Mouse (Mus musculus) cerebellum, adult 11-12 months (tissue): ENCODE data around the gene Wtip.
A peak's percentile ranks its signal among the peaks of the same experiment; 100 is the strongest.
"Not testable (repeated sequence)": the region's sequence is repeated elsewhere in the genome, so short reads cannot be mapped to it uniquely, and the experiment has no call there.

Experiments
- DNase-seq: peaks from one replicate; pipeline ENCODE4 v3.0.0; 2022

Wtip gene

DNA sequence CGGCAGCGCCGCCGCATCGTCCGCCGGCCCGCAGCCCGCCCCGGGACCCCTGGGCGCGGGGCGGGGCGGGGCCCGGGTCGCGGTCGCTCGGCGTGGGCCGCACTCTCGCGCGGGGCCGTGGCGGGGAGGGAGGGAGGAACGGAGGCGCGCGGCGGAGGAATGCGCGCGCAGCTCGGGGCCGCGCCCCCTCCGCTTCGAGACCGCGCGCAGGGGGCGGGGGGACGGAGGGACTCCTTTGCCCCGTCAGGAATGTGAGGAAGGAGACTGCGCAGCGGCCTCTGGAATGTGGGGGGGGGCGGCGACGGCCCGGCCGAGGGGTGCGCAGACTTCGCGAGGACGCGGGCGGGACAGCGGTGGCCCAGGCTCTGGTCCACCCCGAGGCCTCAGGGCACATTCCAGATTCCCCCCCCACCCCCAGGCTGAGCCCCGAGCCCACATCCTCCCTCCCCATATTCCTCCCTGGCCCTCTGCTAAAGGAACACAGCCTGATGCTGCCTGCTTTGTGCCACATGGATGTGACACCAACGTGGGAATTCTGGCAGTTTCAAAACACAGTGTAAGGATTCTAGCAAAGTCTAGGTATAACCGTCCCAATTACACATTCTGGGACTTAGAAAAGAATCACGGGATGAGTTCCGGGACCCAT lies at the start of gene Wtip:
Wtip (minus strand) TSS at position 152 of the 646 bp plus-strand sequence.
- peak; percentile 10 for DNase-seq

DNA sequence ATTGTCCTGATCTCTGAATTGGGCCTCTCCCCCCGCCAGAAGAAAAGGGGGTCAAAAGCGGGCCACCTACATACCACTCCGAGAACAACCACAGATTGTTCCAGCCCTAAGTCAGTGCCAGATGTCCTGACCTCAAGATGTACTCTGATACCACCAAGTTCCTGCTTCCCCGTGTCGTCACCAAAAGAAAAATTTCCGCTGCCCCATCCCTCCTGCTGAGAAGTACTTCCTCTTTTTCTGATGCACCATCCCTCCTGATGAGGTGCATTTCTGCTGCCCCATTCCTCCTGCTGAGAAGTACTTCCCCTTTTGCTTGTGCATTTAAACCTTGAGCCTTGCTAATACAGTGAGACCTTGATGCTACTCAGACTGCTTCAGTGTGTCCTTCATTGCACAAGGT lies 43.2 kb upstream of the Wtip start:
- DNase-seq: not testable (repeated sequence)

DNA sequence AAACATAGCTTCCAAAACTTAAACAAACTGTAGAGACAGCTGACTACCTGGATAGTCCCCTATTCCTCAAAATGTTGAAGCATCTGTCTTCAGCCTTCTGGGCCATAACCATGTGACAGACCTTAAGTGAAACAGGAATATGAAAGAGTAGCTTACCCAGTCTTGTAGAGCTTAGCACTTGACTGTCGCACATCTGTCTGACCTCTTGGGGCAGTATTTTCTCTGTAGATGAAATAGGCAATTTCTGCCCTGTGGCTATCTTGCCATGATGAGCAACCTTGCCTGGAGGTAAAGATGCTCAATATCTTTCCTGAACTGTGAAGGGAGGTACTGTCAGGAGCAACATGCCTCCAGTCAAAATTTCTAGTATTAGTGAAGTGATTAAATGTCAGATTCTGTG lies 39.2 kb upstream of the Wtip start:
- DNase-seq: no peak

DNA sequence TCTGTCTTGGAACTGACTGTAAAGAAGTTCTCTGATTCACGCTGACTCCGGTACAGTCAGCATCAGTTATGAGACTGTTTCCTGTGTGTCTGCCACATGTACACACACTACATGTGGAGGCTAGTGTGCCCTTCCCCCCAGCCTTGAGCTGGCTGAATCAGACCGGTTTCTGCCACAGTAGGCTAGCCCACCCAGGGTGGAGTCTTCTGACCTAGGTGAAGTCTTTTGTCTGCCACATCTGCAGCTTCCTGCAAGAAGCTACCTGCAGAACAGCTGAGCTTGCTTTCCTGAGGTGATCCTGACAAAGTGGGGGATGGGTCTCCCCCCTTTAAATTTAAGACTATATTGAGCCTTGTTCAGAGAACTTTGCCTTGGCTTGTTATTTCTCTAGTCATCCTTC lies 36.4 kb upstream of the Wtip start, which contains the start of gene Uba2:
Uba2 (minus strand) TSS at position 146 of the 400 bp plus-strand sequence.
- DNase-seq: no peak

DNA sequence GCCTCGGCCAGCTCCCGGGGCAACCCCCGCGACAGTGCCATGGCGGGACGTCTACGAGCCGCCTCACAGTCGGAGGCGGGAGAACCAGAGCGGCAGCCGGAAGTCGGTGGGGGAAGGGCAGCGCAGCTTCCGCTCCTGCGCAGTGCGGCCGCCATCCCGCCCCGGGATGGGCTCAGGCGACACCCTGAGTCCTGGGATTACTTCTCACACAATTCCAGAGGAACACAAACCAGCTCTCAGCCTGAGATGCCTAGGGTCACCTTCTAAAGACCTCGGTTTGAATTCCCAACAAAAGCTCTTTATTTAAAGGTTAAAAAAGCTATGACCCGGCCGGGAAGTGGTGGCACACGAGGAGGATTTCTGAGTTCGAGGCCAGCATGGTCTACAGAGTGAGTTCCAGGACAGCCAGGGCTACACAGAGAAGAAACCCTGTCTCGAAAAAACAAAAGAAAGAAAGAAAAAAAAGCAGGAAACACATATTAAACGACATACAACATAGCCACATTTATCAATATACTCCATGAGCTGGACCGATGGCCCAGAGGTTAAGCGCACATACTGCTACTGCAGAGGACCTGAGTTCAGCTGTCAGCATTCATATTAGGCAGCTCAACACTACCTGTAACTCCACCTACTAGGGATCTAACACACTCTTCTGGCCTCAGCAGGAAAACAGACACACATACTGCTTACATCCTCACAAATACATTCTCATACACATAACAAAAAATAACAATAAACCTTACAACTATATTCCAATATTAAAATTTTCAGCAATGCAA lies 35.6 kb upstream of the Wtip start:
- peak; percentile 91 for DNase-seq

DNA sequence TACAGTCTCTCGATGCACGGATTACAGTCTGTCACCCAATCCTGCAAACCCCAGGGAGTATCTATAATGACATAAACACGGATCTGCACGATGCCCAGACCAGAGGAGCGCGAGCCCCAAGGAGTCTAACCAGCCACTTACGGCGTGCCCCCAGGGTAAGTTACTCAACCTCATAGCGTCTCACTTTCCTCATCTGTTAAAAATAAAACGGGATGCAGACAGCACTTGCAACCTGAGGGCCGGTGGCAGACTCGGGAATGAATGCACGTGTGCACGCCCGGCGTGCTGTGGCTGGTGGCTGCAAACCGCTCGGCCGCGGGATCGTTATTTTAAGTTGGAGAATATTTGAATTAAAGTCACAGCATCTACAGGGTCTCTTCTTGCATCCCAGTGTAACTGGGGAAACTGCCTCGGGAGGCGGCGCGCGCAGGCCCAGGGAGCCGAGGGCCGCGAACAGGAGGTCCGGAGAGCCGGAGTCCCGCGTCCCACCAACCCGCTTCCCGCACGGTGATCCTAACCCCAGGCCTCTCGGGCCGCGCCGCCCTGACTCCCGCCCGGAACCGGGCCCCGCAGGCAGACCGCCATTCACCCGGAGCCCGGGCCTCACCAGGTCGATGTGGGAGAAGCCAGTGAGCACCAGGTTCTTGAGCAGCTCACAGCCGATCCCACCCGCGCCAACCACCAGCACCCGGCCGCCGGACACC lies 34.9 kb upstream of the Wtip start:
- no peak for DNase-seq

DNA sequence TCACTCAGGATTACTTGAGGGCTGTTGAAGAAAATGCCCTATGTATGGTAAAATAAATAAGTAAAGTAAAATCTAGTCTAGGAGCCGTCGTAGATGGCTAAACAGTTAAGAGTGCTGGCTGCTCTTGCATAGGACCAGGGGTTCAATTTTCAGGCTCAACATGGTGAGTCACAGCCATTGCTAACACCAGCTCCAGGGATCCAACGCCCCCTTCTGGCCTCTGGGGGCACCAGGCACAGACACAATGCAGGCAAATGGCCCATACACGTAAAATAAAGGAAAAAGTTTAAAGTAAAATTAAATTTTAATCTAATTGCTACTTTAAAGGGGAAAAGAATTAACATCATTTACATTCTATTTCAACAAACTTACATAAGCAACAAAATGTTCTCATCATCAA lies 33.8 kb upstream of the Wtip start:
- DNase-seq: no peak

DNA sequence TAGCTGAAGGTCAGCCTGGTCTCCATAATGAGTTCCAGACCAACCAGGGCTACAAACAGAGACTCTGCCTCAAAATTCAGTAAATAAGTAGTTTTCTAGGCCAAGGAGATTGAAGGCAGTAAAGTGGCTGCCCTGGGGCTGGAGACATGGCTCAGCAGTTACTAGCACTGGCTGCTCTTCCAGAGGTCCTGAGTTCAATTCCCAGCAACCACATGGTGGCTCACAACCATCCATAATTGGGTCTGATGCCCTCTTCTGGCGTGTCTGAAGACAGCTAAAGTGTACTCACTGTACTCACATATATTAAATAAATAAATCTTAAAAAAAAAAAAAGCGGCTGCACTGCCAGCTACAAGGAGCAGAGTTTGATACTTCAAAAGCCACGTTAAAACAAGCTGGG lies 32.9 kb upstream of the Wtip start:
- DNase-seq: no peak

DNA sequence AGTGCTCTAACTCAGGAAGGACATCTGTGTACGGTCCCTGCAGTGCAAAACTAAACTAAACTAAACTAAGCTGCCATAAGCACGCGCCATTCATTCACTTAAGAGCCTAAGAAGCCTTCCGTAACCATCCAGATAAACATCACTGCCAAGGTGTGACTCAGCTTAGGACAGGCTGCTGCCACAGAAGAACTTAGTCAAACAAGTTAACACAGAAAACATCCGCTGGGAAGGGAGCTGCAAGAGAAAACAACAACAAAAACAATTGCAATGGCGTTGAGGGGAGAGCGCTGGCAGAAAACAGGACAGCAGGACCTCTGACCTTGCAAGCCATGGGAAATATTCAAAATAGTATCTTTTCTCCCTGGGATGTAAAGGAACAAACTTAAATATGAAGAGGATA lies 31.6 kb upstream of the Wtip start:
- DNase-seq: no peak

DNA sequence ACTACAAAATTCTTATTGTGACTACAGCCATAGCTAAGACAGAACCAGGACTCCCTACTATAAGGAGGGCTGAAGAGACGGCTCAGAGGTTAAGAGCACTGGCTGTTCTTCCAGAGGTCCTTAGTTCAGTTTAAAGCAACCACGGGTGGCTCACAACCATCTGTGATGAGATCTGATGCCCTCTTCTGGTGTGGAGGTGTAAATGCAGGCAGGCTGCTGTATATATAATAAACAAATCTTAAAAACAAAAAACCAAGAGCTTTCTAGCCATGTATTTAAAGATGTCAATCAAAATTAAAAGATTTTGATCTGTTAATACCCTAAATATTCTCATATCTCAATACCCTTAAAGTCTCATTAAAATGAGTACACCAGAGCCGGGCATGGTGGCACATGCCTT lies 26.1 kb upstream of the Wtip start:
- DNase-seq: no peak

DNA sequence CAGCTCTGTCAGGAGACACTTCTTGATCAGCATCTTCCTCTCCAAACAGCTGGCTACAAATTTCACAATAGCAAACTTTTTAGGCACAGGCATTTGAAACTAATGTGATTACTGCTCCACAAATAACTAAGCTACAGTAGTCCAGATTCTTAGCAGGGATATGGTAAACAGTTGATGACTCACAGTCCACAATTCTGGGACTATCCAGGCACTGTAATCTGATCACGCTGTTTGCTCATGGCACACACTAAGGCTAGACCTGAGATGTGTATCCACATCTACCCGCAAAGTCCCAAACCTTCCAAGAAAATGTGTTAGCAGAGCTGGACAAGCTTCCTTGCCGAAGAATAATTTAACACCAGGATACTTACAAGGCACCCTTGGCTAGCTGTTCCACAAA lies 24.9 kb upstream of the Wtip start:
- no peak for DNase-seq

DNA sequence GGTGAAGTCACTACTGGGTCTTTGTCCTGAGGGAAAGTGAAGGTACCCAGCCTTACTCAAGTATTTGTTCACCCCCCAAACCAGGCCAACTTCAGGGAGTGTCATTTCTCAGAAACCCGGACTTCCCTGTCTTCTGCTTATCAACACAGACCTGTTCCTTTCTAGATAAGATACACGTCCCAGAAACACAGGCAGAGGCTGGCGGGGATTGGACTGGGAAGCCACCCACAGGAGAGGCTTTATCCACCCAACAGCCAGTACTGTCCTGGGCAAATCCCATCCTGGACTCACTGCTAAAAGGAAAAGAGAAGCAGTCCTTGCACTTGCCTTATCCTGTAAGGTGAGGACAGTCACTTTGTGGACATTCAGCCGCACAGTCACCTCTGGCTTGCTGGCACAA lies 14.1 kb upstream of the Wtip start:
- no peak for DNase-seq

DNA sequence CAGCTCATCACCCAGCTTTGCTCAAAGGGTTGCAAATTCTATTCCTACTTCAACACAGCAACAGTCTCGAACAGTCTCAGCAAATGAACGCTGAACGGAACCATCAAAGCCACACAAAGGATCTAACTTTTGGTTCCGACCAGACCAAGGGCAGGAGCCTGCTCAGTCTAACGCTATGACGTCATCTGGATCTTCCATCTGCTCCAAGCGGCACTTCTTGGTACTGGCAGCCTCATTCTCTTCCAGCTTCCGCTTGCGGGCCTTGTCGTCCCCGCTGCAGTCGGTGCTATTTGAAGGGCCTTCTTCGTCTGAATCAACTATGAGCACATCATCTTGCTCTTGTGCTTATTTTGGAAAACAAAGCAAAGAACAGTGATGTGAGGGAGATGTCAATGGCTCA lies 8.1 kb upstream of the Wtip start:
- DNase-seq: no peak

DNA sequence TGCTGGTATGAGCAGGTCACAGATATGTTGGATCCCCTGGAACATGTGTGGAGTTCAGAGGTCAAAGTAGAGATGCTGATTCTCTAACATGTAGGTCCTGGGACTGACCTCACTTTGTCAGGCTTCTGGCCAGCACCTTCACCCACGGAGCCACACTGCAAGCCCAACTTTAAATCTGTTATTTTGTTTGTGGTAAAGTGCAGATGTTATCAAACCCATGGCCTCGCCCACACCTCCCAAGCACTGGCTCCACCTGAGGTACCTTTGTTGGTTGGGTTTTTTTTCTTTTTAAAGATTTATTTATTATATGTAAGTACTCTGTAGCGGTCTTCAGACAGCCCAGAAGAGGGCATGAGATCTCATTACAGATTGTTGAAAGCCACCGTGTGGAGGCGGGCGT lies 6.4 kb upstream of the Wtip start:
- DNase-seq: no peak

DNA sequence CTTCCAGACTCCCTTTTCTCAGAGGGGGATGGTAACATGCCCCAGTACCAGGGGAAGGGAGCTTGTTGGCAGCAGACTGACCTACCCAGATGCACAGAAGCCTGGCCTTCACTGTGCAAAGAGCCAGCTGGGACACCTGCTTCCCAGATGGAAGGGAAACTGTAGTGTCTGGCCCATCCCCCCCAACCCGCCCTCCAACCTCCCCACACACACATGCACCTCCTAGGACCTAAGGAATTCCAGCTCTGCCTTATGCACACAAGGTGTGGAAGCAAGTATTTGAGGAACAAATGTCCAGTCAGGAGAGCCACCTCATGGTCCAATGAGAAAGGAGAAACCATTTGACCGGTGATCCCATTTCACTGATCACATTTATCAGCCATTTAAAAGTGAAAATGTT lies 1.3 kb upstream of the Wtip start:
- no peak for DNase-seq

DNA sequence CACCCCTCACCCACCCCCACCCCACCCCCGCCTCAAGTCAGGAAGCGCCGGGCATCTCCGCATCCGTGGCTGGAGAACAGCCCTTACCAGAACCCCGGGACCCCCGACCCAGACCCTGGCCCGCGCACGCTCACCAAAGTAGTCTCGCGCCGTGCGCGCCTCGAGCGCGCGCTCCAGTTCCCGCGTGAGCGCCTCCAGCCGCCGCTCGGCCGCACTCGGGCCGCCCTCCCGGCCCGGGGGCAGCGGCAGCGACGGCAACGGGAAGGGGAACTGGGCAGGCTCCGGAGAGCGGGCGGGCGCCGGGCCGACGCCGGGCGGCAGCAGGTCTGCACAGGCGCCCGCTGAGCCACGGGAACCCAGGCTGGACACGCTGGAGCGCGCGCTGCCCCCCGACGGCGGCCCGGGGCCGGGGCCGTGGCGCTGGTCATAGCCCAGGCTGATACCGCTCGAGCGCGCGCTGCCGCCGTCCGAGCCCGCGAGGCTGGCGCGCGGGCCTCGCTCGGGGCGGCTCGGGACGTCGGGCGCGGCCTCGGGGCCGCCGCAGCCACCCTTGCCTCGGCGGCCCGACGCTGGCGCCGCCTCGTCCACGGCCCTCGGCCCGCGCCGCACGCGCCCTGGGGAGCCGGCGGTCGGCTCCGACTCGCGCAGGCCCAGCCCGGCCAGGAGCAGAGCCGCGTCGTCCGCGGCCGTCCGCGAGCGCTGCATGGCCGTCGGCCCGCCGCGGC lies 551 bp downstream of the Wtip start:
- no peak for DNase-seq

DNA sequence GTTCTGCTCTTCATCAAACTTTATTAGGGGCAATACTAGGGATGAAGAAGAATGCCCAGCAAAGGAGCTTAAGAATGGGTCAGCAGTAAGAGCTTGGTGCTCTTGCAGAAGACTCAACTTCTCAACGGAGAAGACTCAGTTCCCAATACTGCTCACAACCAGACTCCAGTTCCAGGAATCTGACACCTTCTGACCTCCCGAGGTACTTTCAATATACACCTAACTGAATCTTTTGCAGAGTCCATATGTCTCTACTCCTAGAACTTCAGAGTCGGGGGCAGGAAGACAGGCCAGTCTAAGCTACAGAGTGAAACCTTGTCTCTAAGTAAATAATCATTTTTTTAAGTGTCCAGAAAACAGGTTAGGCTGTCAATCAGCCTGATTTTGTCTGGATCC lies 1.1 kb downstream of the Wtip start:
- no peak for DNase-seq

DNA sequence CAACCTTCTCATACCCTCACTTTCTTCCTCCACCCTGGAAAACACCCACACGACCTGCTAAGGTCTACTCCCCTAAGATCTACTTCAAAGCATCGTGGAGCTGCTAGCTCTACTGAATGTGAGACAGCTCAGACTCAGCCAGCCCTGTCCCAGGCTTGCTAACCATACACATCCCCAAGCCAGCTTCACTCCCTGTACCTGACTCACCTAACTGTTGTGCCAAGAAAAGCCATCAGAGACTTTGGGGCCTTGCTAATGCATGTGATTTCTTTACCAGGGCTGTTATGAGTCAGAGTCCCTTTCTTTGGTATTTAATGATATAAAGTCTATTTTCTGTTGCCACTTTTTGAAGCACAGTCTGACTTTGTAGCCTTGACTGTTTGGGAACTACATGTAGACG lies 1.9 kb downstream of the Wtip start:
- no peak for DNase-seq

DNA sequence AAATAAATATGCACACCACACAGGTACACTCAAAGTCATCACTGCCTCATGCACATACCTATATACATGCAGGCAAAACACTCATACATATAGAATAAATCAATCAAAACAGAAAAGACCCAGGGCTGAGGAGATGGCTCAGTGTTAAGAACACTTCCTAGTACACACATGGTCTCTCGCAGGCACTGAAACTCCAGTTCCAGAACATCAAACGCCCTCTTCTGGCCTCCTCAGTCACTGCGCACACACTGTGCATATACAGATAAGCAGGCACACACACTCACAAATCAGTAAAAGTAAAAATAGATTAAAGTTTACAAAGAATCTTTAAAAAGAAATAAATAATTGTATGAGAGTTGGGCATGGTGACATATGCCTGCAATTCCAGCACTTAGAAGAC lies 6.8 kb downstream of the Wtip start:
- DNase-seq: no peak

DNA sequence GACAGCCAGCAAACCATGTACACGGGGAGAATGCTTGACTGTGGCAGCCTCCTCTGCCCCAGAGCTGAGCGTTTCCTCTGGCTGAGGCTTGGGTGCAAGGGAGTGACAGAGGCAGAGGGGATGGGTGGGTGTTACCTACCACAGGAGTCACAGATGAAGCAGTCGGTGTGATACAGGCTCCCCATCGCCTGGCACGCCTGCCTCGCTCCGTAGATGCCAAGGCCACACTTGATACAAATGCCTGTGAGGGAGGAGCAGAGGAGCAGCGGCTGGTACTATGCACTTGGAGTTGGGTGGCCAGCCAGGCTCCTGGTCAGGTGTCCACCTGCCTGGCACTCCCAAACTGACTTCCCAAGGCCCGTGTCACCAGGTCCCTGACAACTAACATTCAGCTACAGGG lies 7.7 kb downstream of the Wtip start:
- no peak for DNase-seq

DNA sequence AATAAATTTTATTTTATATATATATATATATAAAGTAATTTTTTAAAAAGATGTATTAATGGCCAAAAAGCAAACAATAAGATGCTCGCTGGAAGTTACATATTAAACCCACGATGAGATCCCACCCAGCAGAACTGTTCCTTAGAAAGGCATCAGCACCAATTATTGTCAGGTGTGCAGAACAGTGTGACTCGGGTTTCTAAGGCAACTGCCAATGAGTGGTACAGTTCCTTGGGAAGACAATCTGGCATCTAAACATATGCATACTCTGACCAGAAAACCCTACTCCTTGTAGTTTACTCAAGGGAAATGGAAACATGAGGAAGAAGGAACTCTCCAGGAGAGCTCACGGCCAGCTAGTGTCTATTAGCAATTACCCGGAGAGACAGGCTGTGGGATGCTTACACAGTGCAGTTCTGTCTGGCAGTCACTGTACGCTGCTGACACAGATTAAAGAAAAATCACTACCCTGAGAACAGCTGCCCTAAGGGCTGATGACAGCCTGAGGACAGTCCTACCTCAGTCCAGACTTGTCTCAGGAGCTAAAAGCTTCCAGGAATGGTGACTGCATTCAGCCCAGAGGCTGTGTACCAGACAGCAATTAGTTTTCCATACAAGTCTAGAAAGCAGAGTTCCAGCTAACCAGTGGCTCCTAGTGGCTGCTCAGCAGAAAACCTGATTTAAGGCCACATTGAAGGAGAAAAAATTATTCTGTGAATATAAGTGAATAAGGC lies 9.9 kb downstream of the Wtip start:
- no peak for DNase-seq

DNA sequence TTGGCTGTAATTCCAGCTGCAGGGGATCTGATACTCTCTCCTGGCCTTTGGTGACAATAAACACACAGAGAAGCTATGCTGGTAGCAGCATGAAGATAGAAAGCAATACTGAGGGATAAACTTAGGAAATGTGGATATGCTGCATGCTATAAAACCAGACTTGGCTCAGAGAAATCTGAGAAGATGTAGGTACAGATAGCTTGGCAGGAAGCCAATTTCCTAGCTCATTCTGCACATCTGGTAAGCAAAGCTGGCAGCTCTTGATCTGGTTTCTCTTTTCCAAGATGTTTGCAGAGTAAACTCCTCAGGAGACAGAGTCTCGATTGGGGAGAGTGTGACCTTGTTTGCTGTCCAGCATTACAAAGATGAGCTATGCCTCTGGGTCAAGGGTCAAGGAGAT lies 12.4 kb downstream of the Wtip start:
- DNase-seq: not testable (repeated sequence)

DNA sequence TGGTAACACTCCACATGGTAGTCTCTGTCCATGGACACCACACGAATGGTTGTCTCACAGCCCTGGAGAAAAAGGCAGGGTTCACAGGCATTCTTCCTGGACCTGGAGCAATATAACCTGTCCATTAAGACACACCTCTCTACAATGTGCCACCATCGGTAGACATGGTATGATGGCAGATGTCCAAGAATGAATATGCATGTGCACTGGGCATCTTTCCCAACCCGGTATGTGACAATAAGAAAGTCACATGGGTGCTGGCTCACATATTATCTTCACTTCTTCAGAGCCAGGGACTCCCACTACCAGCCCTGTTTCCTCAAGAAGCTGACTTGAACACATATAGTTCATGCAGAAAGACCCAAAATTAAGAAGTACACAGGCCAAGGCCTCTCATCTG lies 16.5 kb downstream of the Wtip start:
- no peak for DNase-seq
